Mouse (Mus musculus) heart, postnatal 0 days (tissue): ENCODE results near the gene Olfr519. TPM values are rescaled to one million over a fixed set of nuclear protein-coding genes. Genes with fewer than 3 reads are reported as not detected.

Experiments
- ATAC-seq: fragments of 200-750 bp; cut with Nextera tagmentation; 2 replicates; pipeline ENCODE4 v1.8.0; 2017; ENCODE audit warnings: low read depth, moderate number of reproducible peaks, moderate library complexity; ENCODE audit not compliant: insufficient read depth
- DNase-seq: peaks from one replicate; pipeline ENCODE4 v3.0.0-alpha.2; 2016; ENCODE audit warnings: low spot score
- H3K27ac ChIP-seq: fragments of 300-500 bp; sonication (generic); 2 replicates; pipeline ENCODE4 v1.5.1; 2014; ENCODE audit warnings: low read depth, mild to moderate bottlenecking
- H3K27me3 ChIP-seq: fragments of 300-500 bp; sonication (generic); 2 replicates; pipeline ENCODE4 v1.6.1; 2014; ENCODE audit warnings: low read length, mixed read lengths; ENCODE audit not compliant: control insufficient read depth, insufficient read depth
- H3K36me3 ChIP-seq: fragments of 300-500 bp; sonication (generic); replicated peaks from 2 replicates; pipeline ENCODE4 v1.6.1; 2014; ENCODE audit warnings: low read length, mixed read lengths; ENCODE audit not compliant: control insufficient read depth, insufficient read depth
- H3K4me1 ChIP-seq: fragments of 300-500 bp; sonication (generic); 2 replicates; pipeline ENCODE4 v1.6.1; 2014; ENCODE audit warnings: antibody characterized with exemption; ENCODE audit not compliant: control insufficient read depth, insufficient read depth
- H3K4me2 ChIP-seq: fragments of 300-500 bp; sonication (generic); 2 replicates; pipeline ENCODE4 v1.6.1; 2014; ENCODE audit warnings: low read depth, mild to moderate bottlenecking, low read length, moderate library complexity
- H3K4me3 ChIP-seq: fragments of 300-500 bp; sonication (generic); 2 replicates; pipeline ENCODE4 v1.5.1; 2014; ENCODE audit warnings: low read depth, low read length
- H3K9ac ChIP-seq: fragments of 300-500 bp; sonication (generic); replicated peaks from 2 replicates; pipeline ENCODE4 v1.6.1; 2014; ENCODE audit warnings: low read depth, low read length, mixed read lengths
- H3K9me3 ChIP-seq: fragments of 300-500 bp; sonication (generic); replicated peaks from 2 replicates; pipeline ENCODE4 v1.6.1; 2016; ENCODE audit warnings: low read length; ENCODE audit not compliant: control insufficient read depth
- CTCF ChIP-seq: IDR thresholded peaks from 2 replicates; pipeline ENCODE4 v1.5.1; 2016; ENCODE audit warnings: antibody characterized with exemption, control low read depth, low read depth
- EP300 ChIP-seq: IDR thresholded peaks from 2 replicates; pipeline ENCODE4 v1.6.1; 2016; ENCODE audit warnings: antibody characterized with exemption, low read depth
- WGBS: fragments of 180-500 bp; shearing (Covaris S2); extraction: QIAGEN DNeasy Blood & Tissue Kit; methylation state at CpG from one replicate; pipeline ENCODE4 v1.1.7; 2014; 5-methylcytosine and 5-hydroxymethylcytosine counted together
- polyA plus RNA-seq: library from polyadenylated mRNA; unstranded; fragments of >200 nt; fragmentation: Nextera tagmentation; extraction: Ambion mirVana; gene quantifications from 2 replicates; pipeline ENCODE4 v1.2.1, GENCODE M21; 2015
- total RNA-seq: library from RNA; depleted of rRNA; stranded (reverse); fragments of >200 nt; gene quantifications from 2 replicates; pipeline ENCODE4 v1.2.3, GENCODE M21; 2014; ENCODE audit warnings: low replicate concordance; rRNA removed

The Olfr519 gene
- total and polyA plus RNA-seq, 2 experiments from 2014 or later = not detected

DNA sequence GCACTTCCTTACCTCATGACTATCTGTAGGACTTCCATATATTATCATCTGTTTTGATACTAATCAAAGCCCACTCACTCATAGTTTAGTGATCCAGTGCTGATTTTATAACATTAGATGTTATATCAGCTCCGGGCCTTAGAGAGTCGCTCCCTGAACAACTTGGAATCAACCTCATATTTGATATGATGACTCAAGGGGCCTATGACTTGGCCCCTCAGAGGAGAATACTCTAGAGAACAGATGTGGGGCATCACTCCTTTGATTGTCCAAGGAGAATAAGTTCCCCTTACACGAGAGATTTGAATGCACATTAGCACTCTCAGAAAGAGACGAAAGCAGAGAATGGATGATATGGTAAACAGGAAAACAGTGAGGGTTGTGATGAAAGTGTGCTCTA lies 9.3 kb downstream of the Olfr519 start, which contains the start of gene Olfr518:
TSS of gene Olfr518 (minus strand) at position 101 of the 400 bp plus-strand sequence.
- 60% methylated on average over 4 of the region's 4 CpGs for WGBS
- no peak for ATAC-seq
- no peak within 1 kb of the TSS for H3K4me3 ChIP-seq
- H3K9ac ChIP-seq = no peak within 1 kb of the TSS
- no peaks in the 10 kb centered on the region for H3K4me1 ChIP-seq
- DNase-seq = no peak
- H3K27me3 ChIP-seq = no peaks in the 10 kb centered on the region
- no peak within 1 kb of the TSS for H3K4me2 ChIP-seq
- H3K27ac ChIP-seq = no peak within 1 kb of the TSS
- H3K9me3 ChIP-seq = no peaks in the 10 kb centered on the region
- no peaks in the 10 kb centered on the region for H3K36me3 ChIP-seq
- TF ChIP-seq EP300 (no peak), CTCF (no peak)

DNA sequence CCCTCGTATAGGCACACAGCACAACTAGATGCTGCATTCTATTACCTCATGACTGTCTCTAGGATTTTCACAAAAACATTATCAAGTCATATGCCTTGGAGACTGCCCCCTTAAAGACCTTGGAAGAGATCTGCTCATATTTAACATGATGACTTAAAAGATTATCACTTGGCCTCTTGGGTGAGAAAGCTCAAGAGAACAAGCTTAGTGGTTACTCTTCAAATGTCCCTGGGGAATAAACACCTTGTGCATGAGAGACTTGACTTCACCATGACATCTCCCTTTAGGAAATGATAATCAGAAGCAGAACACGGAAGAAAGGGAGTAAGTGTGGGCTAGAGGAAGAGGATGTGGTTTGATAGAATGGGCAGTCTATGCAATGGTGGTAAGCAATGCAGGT lies 21.9 kb downstream of the Olfr519 start, which contains the start of gene Olfr517:
TSS of gene Olfr517 (minus strand) at position 101 of the 400 bp plus-strand sequence.
- no peaks in the 10 kb centered on the region for H3K4me1 ChIP-seq
- H3K9me3 ChIP-seq = no peaks in the 10 kb centered on the region
- no peak for TF ChIP-seq EP300
- no peak for TF ChIP-seq CTCF
- H3K27ac ChIP-seq = no peak within 1 kb of the TSS
- H3K4me3 ChIP-seq = no peak within 1 kb of the TSS
- no peak within 1 kb of the TSS for H3K4me2 ChIP-seq
- no peak within 1 kb of the TSS for H3K9ac ChIP-seq
- H3K27me3 ChIP-seq = no peaks in the 10 kb centered on the region
- WGBS = 31% methylated on average over 2 of the region's 2 CpGs
- ATAC-seq (no peak), DNase-seq (no peak)
- H3K36me3 ChIP-seq = no peaks in the 10 kb centered on the region

DNA sequence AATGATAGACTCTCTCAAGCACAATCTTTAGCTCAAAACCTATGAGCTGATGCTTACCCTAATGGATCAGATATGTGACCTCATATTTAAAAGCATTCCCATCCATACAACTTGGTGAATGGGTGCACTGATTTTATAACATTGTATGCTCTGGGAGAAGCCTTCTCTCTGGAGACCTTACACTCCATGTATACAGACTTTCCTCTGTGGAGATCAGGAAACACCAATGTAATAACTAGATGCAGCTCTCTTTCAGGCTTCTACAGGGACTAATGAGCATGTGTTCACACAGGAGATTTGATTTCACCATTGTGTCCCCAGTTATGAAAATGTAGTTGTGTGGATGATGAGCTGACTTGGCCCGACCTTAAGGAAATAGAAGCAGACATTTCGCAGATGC lies 43.8 kb downstream of the Olfr519 start, which contains the start of gene Olfr516:
TSS of gene Olfr516 (minus strand) at position 101 of the 400 bp plus-strand sequence.
- Histone ChIP-seq H3K4me2 (no peak within 1 kb of the TSS), H3K4me3 (no peak within 1 kb of the TSS), H3K27ac (no peak within 1 kb of the TSS), H3K9ac (no peak within 1 kb of the TSS), H3K4me1 (no peaks in the 10 kb centered on the region), H3K36me3 (no peaks in the 10 kb centered on the region), H3K27me3 (no peaks in the 10 kb centered on the region), H3K9me3 (no peaks in the 10 kb centered on the region)
- TF ChIP-seq CTCF (no peak), EP300 (no peak)
- WGBS = 72% methylated on average over 2 of the region's 2 CpGs
- no peak for ATAC-seq
- DNase-seq = no peak

Other genes starting within 250 kb of the Olfr519 start
- gene Olfr509, start 242.5 kb downstream of the Olfr519 start, total RNA-seq = not detected in 2 replicates
- not detected in 2 replicates for gene Olfr509, start 242.5 kb downstream of the Olfr519 start, polyA plus RNA-seq
- not detected in 2 replicates for gene Olfr510, start 228.0 kb downstream of the Olfr519 start, total RNA-seq
- not detected in 2 replicates for gene Olfr510, start 228.0 kb downstream of the Olfr519 start, polyA plus RNA-seq
- gene Olfr512, start 181.1 kb downstream of the Olfr519 start, total RNA-seq = not detected in 2 replicates
- gene Olfr512, start 181.1 kb downstream of the Olfr519 start, polyA plus RNA-seq = not detected in 2 replicates
- gene Olfr513, start 143.4 kb downstream of the Olfr519 start, total RNA-seq = not detected in 2 replicates
- gene Olfr513, start 143.4 kb downstream of the Olfr519 start, polyA plus RNA-seq = not detected in 2 replicates
- gene Olfr514, start 68.4 kb downstream of the Olfr519 start, total RNA-seq = not detected in 2 replicates
- gene Olfr514, start 68.4 kb downstream of the Olfr519 start, polyA plus RNA-seq = not detected in 2 replicates
- gene Olfr516, start 43.9 kb downstream of the Olfr519 start, total RNA-seq = not detected in 2 replicates
- gene Olfr516, start 43.9 kb downstream of the Olfr519 start, polyA plus RNA-seq = not detected in 2 replicates
- not detected in 2 replicates for gene Olfr517, start 22.0 kb downstream of the Olfr519 start, total RNA-seq
- not detected in 2 replicates for gene Olfr517, start 22.0 kb downstream of the Olfr519 start, polyA plus RNA-seq
- gene Olfr518, start 9.4 kb downstream of the Olfr519 start, total RNA-seq = not detected in 2 replicates
- not detected in 2 replicates for gene Olfr518, start 9.4 kb downstream of the Olfr519 start, polyA plus RNA-seq
- 9.8 and 16.4 TPM in 2 replicates for gene Nlrp10, start 35.8 kb upstream of the Olfr519 start, total RNA-seq
- 15.6 and 15.7 TPM in 2 replicates for gene Nlrp10, start 35.8 kb upstream of the Olfr519 start, polyA plus RNA-seq
- gene Eif3f, start 40.0 kb upstream of the Olfr519 start, total RNA-seq = 75.7 and 107 TPM in 2 replicates
- gene Eif3f, start 40.0 kb upstream of the Olfr519 start, polyA plus RNA-seq = 42.9 and 47.1 TPM in 2 replicates
- 0.88 and 3.9 TPM in 2 replicates for gene Tub, start 55.9 kb upstream of the Olfr519 start, total RNA-seq
- gene Tub, start 55.9 kb upstream of the Olfr519 start, polyA plus RNA-seq = 0.30 and 0.33 TPM in 2 replicates
- 0.42 and 0.54 TPM in 2 replicates for gene Ric3, start 188.9 kb upstream of the Olfr519 start, total RNA-seq
- gene Ric3, start 188.9 kb upstream of the Olfr519 start, polyA plus RNA-seq = 0.38 and 0.58 TPM in 2 replicates